Mouse (Mus musculus): ENCODE results near the gene 6330409D20Rik. TPM values are rescaled to one million over a fixed set of nuclear protein-coding genes. Genes with fewer than 3 reads are reported as not detected.
A peak's percentile ranks its signal among the peaks of the same experiment; 100 is the strongest.

The 6330409D20Rik gene
- polyA plus RNA-seq (2012; rRNA removed), result not detected in 2 replicates

DNA sequence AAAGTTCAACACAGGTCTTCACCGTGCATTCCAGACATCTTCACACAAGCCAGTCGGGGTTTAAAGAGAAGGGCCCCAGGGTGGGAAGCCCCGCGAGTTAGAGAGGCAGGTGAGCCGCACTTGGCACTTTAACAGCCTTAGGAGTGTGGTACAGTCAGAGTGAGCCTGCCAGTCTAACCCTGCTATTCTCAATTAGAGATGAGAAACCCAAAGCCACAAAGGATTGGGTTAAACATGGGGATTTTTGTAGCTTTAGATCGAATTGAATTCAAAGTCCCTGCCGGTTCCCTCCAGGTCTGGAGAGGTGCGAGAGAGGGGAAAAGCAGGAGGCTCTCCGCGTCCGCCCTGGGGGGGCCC, at the start of gene 6330409D20Rik:
TSS of gene 6330409D20Rik (minus strand) at position 101 of the 357 bp plus-strand sequence.
- DNase-seq (ENCODE audit: low read depth), result no peak

DNA sequence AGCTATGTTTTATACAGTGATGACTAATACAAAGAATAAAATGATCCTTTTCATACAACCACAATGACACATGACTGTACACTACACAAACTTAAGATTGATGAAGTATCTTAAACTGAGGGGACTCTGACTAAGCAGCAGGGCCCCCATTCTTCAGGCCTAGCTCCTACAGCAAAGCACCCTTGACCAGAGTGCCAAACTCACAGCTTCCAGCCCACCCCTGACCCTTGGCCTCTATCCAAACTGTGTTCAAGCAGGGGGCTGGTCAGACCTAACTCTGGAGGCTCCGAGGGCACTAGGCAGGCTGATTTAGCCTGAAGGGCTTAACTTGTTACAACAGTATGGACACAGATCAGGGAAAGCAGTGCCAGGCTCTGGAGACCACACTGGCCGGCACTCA, 47.8 kb upstream of the 6330409D20Rik start:
- no peak for DNase-seq (ENCODE audit: low read depth)

- no peak for DNase-seq (ENCODE audit: low read depth)
Observed at GRCm38 (mm10) chr2:32787176-32787575, 46.4 kb upstream of the 6330409D20Rik start.

- no peak for DNase-seq (ENCODE audit: low read depth)
Observed at GRCm38 (mm10) chr2:32784048-32784681, 43.3 kb upstream of the 6330409D20Rik start, which contains the start of gene Cfap157. Gene Cfap157, minus strand, starts transcription at chr2:32784428.

- no peak for DNase-seq (ENCODE audit: low read depth)
Observed at GRCm38 (mm10) chr2:32781710-32782109, 40.9 kb upstream of the 6330409D20Rik start.

GRCm38 (mm10) chr2:32779714-32780113, 38.9 kb upstream of the 6330409D20Rik start:
- no peak for DNase-seq (ENCODE audit: low read depth)

DNA sequence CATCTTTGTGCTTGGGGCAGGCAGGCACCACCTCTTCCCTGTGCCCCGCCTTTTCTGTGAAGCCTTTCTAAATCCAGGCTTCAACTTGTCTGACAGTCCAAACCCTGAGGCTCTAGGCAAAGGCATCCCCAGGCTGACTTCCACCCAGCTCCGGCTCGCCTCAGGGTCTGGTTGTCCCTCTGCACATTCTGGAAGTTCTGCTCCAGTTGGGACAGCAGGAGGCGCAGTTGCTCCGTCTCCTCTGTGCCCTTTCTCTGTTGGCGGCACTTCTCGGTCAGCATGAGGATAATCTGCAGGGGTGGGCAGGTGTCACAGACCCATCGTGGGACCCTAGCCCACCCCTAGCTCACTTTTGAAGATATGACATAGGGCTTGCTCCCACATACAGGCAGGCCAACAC, 38.3 kb upstream of the 6330409D20Rik start:
- no peak for DNase-seq (ENCODE audit: low read depth)

GRCm38 (mm10) chr2:32778081-32778480, 37.3 kb upstream of the 6330409D20Rik start:
- no peak for DNase-seq (ENCODE audit: low read depth)

GRCm38 (mm10) chr2:32776192-32776591, 35.4 kb upstream of the 6330409D20Rik start:
- DNase-seq (ENCODE audit: low read depth), result no peak

- DNase-seq (ENCODE audit: low read depth), result peak; percentile 69
Observed at GRCm38 (mm10) chr2:32775359-32776074, 34.7 kb upstream of the 6330409D20Rik start, which contains the start of the genes Ttc16 and Ptrh1. Gene Ttc16, minus strand, starts transcription at chr2:32775633. Gene Ptrh1, plus strand, starts transcription at chr2:32775786.

- no peak for DNase-seq (ENCODE audit: low read depth)
Observed at GRCm38 (mm10) chr2:32772626-32773279, 31.9 kb upstream of the 6330409D20Rik start.

- DNase-seq (ENCODE audit: low read depth), result no peak
Observed at GRCm38 (mm10) chr2:32771886-32772285, 31.1 kb upstream of the 6330409D20Rik start.

DNA sequence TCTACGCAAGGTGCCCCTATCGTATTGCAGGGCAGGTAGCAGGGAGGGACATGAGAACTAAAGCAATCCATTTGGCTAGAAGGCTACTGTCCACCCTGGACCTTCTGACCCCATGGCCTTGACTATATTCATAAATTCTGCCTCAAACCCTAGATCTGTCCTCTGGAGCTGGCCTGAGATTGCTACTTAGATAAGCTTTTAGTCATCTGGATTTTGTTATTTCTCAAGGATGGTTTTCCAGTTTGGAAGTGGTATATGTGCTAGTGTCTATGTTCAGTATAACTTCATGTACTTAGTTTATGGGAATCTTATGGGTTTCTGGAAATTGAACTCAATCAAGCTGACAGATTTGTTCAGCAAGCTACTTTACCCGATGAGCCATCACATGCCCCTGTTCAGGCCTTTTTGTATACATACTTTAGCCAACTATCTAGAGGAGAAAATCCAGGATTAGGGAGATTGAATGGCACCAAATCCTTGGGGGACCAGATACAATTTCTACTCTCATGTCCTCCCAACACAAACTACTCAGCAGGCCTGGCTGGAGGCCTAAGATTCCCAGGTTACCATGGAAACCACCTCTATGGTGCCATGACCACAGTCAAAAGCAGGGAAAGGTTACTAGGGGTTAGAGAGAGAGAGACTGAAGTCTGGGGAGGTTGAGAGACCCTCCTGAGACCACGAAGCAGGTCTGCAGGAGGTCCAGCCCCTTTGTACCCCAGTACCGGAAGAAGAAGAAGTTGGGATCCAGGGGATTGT, 28.7 kb upstream of the 6330409D20Rik start:
- no peak for DNase-seq (ENCODE audit: low read depth)

GRCm38 (mm10) chr2:32768661-32769285, 28.0 kb upstream of the 6330409D20Rik start:
- no peak for DNase-seq (ENCODE audit: low read depth)

GRCm38 (mm10) chr2:32767241-32767640, 26.4 kb upstream of the 6330409D20Rik start:
- no peak for DNase-seq (ENCODE audit: low read depth)

GRCm38 (mm10) chr2:32763353-32763752, 22.5 kb upstream of the 6330409D20Rik start:
- no peak for DNase-seq (ENCODE audit: low read depth)

DNA sequence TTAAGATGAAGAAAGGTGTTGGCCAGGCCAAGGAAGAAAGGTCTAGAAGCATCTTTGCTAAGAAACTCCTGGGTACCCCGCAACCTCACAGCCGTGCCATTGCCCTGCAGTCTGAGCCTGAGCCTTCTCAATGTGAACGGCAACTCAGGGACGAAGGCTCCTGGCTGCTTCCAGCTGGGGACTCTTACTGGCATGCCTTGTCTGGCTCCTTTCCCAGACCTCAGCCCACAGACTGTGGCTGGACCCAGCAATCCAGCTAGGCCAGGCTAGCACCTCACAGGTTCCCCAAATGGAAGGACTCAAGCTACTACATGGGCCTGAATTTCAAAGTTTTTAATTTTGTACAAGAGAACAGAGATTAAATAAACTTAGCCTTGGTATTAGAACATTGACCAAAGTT, 21.0 kb upstream of the 6330409D20Rik start:
- no peak for DNase-seq (ENCODE audit: low read depth)

DNA sequence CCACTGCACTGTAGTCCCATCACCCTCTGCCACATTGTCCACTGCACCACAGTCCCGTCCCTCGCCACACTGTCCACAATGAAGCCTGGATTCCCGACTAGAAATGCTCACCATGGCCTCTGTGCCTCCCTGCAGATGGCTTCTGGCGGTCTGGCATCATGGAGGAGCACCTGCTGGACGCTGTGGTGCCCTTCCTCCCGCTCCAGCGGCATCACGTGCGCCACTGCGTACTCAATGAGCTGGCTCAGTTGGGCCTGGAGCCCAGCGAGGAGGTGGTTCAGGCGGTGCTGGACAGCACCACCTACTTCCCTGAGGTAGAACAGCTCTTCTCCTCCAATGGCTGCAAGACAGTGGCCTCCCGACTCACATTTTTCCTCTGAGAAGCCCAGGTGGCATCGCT, 20.5 kb upstream of the 6330409D20Rik start:
- no peak for DNase-seq (ENCODE audit: low read depth)

DNA sequence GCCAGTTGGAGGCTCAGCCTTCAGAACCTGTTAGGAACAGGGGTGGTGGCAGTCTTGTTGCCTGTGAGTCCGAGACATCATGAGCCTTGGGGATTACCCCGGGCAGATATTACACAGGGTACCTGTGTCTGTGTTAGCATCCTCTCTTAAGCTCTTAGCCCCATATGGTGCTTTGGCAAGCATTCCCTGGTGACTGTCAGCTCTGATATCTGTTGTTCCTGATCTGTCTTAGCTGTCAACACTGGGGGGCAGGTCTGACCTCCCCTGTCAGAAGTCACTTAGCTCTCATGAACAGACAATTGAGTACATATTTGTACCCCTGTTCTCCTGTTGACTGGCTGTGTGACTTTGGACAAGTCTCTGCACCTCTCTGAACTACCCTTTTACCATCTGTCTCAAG, 18.2 kb upstream of the 6330409D20Rik start:
- no peak for DNase-seq (ENCODE audit: low read depth)

DNA sequence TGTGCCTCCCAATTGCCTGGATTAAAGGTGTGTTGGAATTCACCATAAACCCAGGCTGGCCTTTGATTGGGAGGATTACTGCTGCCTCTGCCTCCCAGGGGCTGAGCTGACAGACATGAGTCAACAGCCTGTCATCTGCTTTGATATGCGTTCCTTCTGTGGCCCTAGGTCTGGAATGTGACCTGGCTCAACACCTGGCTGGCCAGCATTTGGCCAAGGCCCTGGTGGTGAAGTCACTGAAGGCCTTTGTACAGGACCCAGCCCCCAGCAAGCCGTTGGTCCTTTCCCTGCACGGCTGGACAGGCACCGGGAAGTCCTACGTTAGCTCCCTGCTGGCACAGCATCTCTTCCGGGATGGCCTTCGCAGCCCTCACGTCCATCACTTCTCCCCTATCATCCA, 17.7 kb upstream of the 6330409D20Rik start:
- DNase-seq (ENCODE audit: low read depth), result no peak

DNA sequence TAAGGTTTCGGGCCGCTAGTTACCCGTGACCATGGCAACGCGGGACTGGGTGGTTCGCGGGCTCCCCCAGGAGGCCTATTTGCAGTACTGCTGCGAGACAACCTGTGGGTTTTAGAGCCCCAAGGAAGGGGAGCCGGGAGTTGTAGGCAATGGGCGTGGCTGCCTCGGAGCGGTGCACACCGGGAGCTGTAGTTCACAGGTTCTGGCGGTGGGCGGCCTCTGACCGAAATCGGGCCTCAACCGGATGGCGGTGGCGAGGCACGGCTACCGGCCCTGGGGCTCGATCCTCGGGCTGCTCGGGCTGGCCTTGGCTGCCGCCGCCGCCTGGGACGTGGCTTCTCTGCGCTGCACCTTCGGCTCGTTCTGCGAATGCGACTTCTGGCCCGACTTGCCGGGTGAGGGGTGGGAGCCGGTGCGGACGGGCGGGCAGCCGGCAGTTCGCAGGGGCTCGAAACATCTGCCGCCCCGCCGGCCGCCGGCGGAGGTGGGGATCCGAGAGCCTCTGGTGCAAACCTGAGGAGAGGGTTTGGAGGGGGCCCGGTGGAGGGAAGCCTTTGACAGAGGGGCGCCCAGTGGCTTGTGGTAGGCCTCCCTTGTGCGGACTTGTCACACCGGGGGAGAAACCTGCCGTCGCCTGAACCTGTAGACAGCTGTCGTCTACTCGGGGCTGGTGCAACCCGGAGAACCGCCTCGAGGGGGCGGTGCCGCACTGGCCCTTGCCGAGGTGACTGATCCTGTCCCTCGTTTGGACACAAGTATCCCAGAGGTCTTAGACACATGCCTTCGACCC, 16.4 kb upstream of the 6330409D20Rik start, which contains the start of gene Tor2a:
TSS of gene Tor2a (plus strand) at position 179 of the 790 bp plus-strand sequence.
- DNase-seq (ENCODE audit: low read depth), result peak; percentile 68
